Mouse (Mus musculus): Measurements from ENCODE around the gene Olfr275.
"Not testable (repeated sequence)": the region's sequence is repeated elsewhere in the genome, so short reads cannot be mapped to it uniquely, and the experiment has no call there.

Olfr275 gene

GRCm38 (mm10) chr4:52814304-52814703 is at the start of gene Olfr275:
Gene Olfr275, plus strand, starts transcription at chr4:52814604.
- no peak for DNase-seq (ENCODE audit: low spot score in 2 of 2)

GRCm38 (mm10) chr4:52765612-52766011 is 48.8 kb upstream of the Olfr275 start:
- no peak for DNase-seq (ENCODE audit: low spot score in 2 of 2)

GRCm38 (mm10) chr4:52772186-52772585 is 42.2 kb upstream of the Olfr275 start:
- no peak for DNase-seq (ENCODE audit: low spot score in 2 of 2)

GRCm38 (mm10) chr4:52800013-52800412 is 14.4 kb upstream of the Olfr275 start:
- DNase-seq (ENCODE audit: low spot score in 2 of 2) = no peak

GRCm38 (mm10) chr4:52811871-52812270 is 2.5 kb upstream of the Olfr275 start:
- DNase-seq (ENCODE audit: low spot score in 2 of 2) = no peak

- DNase-seq (ENCODE audit: low spot score in 2 of 2) = no peak
Observed at GRCm38 (mm10) chr4:52821375-52821774, 7.0 kb downstream of the Olfr275 start.

GRCm38 (mm10) chr4:52845411-52845810 is 31.0 kb downstream of the Olfr275 start:
- not testable (repeated sequence) for DNase-seq (ENCODE audit: low spot score in 2 of 2)

GRCm38 (mm10) chr4:52849039-52849635 is 34.7 kb downstream of the Olfr275 start:
- no peak for DNase-seq (ENCODE audit: low spot score in 2 of 2)

- DNase-seq (ENCODE audit: low spot score in 2 of 2) = no peak
Observed at GRCm38 (mm10) chr4:52849672-52850071, 35.3 kb downstream of the Olfr275 start.

GRCm38 (mm10) chr4:52859136-52859535 is 44.7 kb downstream of the Olfr275 start, which contains the start of gene Olfr273:
Gene Olfr273, minus strand, starts transcription at chr4:52859236.
- DNase-seq (ENCODE audit: low spot score in 2 of 2) = no peak

GRCm38 (mm10) chr4:52864156-52864555 is 49.8 kb downstream of the Olfr275 start:
- DNase-seq (ENCODE audit: low spot score in 2 of 2) = no peak
